Mouse (Mus musculus) neural tube, embryonic 11.5 days (tissue): ENCODE results near the gene Fgf22. TPM values are rescaled to one million over a fixed set of nuclear protein-coding genes. Genes with fewer than 3 reads are reported as not detected.
A peak's percentile ranks its signal among the peaks of the same experiment; 100 is the strongest.

Experiments used
- ATAC-seq: fragments of 200-750 bp; cut with Nextera tagmentation; 2 replicates; pipeline ENCODE4 v1.8.0; 2017; ENCODE audit warnings: moderate number of reproducible peaks, mild to moderate bottlenecking, moderate TSS enrichment, moderate library complexity; ENCODE audit not compliant: insufficient read depth, low FRiP score, low TSS enrichment
- DNase-seq: peaks from one replicate; pipeline ENCODE4 v3.0.0-alpha.2; 2015; ENCODE audit warnings: low spot score
- H3K27ac ChIP-seq: fragments of 300-500 bp; sonication (generic); 2 replicates; pipeline ENCODE4 v1.5.1; 2014; ENCODE audit warnings: low read depth, mild to moderate bottlenecking, low read length
- H3K27me3 ChIP-seq: fragments of 300-500 bp; sonication (generic); 2 replicates; pipeline ENCODE4 v1.6.1; 2014; ENCODE audit warnings: mild to moderate bottlenecking, low read length, mixed read lengths; ENCODE audit not compliant: control insufficient read depth, insufficient read depth
- H3K36me3 ChIP-seq: fragments of 300-500 bp; sonication (generic); 2 replicates; pipeline ENCODE4 v1.6.1; 2014; ENCODE audit warnings: mild to moderate bottlenecking, low read length, moderate library complexity, mixed read lengths; ENCODE audit not compliant: control insufficient read depth, insufficient read depth
- H3K4me1 ChIP-seq: fragments of 300-500 bp; sonication (generic); 2 replicates; pipeline ENCODE4 v1.6.1; 2014; ENCODE audit warnings: low read length, mixed read lengths; ENCODE audit not compliant: control insufficient read depth, insufficient read depth
- H3K4me2 ChIP-seq: fragments of 300-500 bp; sonication (generic); 2 replicates; pipeline ENCODE4 v1.6.1; 2014; ENCODE audit warnings: low read depth, mild to moderate bottlenecking, moderate library complexity
- H3K4me3 ChIP-seq: fragments of 300-500 bp; sonication (generic); 2 replicates; pipeline ENCODE4 v1.5.1; 2014; ENCODE audit warnings: low read depth, low read length
- H3K9ac ChIP-seq: fragments of 300-500 bp; sonication (generic); 2 replicates; pipeline ENCODE4 v1.6.1; 2014; ENCODE audit warnings: mild to moderate bottlenecking, low read length
- H3K9me3 ChIP-seq: fragments of 300-500 bp; sonication (generic); 2 replicates; pipeline ENCODE4 v1.6.1; 2016; ENCODE audit warnings: low read length; ENCODE audit not compliant: control insufficient read depth
- WGBS: fragments of 180-500 bp; shearing (Covaris S2); extraction: QIAGEN DNeasy Blood & Tissue Kit; methylation state at CpG from one replicate; pipeline ENCODE4 v1.1.7; 2014; 5-methylcytosine and 5-hydroxymethylcytosine counted together
- polyA plus RNA-seq: library from polyadenylated mRNA; unstranded; fragments of >200 nt; fragmentation: Nextera tagmentation; extraction: Ambion mirVana; gene quantifications from 2 replicates; pipeline ENCODE4 v1.2.1, GENCODE M21; 2014

Fgf22 gene
- polyA plus RNA-seq, 1 experiment from 2014 or later, result 0.20 TPM

DNA sequence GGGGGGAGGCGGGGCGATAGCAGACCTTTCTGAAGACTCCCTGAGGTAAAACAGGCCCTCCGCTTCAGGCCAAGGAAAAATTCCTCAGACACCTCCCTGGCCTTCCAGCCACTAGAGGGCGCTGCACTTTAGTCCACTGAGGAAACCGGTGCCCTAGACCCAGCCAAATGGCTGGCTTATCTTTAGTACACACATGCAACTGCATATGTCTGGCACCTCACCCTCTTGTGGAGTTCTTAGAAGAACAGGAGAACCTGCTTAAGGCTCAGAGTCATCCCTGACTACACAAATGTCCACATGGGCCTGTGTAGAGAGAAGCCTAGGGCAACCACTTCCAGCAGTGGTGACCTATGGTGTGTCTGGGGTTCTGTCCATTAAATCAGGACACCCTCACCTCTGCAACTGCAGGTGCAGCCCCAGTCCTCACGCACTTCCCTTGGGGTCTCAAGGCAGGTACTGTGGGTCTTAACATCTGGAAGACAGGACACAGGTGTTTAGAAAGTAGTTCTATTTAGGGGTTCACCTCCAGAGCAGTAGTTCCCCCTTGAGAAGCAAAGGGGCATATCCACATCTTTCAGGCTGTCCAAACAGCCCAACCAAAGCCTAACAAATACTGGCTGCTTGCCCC lies 42.3 kb upstream of the Fgf22 start:
- no peak overlapping the region for H3K4me3 ChIP-seq
- no peak overlapping the region for H3K9ac ChIP-seq
- H3K27ac ChIP-seq, result no peak overlapping the region
- no peak overlapping the region for H3K4me2 ChIP-seq
- ATAC-seq (no peak; the same call in 1 of the 2 replicates), DNase-seq (peak; percentile 78)
- H3K36me3 ChIP-seq, result peaks cover 14% of the 10 kb centered on the region
- H3K27me3 ChIP-seq, result peaks cover 30% of the 10 kb centered on the region
- H3K9me3 ChIP-seq, result no peaks in the 10 kb centered on the region
- peaks cover 7% of the 10 kb centered on the region for H3K4me1 ChIP-seq
- 6% methylated on average over 4 of the region's 6 CpGs for WGBS

DNA sequence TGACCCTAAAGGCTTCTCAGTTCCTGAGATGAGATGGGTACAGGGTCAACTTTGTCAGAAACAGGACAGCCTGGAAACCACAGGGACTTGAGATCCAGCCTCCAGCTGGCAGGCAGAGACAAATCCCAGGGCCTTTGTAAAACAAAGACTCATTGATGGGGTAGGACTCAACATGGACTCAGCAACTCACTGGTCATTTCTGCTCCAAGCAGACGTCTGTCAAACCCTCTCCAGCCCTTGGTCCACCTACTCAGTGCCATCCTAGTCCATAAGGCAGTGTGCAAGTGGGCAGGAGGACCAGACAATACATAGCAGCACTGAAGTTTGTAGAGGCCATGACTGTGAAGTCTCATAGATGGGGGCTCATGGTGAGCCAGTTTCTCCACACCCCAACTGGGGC lies 41.7 kb upstream of the Fgf22 start:
- H3K27ac ChIP-seq, result no peak overlapping the region
- peaks cover 14% of the 10 kb centered on the region for H3K36me3 ChIP-seq
- no peaks in the 10 kb centered on the region for H3K9me3 ChIP-seq
- H3K27me3 ChIP-seq, result peaks cover 36% of the 10 kb centered on the region
- no peak overlapping the region for H3K4me2 ChIP-seq
- H3K4me1 ChIP-seq, result peaks cover 7% of the 10 kb centered on the region
- WGBS, result 34% methylated on average over 1 of the region's 1 CpGs
- DNase-seq (no peak), ATAC-seq (no peak)
- H3K9ac ChIP-seq, result no peak overlapping the region
- no peak overlapping the region for H3K4me3 ChIP-seq

DNA sequence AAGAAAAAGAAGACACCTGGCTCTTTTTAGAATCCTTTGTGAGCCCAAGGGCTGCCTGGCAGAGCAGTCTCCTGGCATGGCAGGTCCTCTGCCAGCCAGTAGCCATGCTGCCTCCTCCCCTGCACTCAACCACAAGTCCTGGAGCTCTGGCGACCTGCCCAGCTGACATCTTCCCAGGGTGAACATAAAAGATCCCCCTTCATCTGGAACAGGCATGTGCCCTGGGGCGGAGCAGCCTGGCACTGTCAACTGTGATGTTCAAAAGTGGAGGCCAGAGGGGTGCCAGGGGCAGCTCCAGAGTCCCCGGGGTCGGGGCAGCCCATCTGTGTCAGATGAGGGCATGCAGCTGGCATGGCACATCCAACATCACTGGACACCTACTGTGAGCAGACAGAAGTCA lies 39.9 kb upstream of the Fgf22 start:
- peaks cover 42% of the 10 kb centered on the region for H3K27me3 ChIP-seq

DNA sequence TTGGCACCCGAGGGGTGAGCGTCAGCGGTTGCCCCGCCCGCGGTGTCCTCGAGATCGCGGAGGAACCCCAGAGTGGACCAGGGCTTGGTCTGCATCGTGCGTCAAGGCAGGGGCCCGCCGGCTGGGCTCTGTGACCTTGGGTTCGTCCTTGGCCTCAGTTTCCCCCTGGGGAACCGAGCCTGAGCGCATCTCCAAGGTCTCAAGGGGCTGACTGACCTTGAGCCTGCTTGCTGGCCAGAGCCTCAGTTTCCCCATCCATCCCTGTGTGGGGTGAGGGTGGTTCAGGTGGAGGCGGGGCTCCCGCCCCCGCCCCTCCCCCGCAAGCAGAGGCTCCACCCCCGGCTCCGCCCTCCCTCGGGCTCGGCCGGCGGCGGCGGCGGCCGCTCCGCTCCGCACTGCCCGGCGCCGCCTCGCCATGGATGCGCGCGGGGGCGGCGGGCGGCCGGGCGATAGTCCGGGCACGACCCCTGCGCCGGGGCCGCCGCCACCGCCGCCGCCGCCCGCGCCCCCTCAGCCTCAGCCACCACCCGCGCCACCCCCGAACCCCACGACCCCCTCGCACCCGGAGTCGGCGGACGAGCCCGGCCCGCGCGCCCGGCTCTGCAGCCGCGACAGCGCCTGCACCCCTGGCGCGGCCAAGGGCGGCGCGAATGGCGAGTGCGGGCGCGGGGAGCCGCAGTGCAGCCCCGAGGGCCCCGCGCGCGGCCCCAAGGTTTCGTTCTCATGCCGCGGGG lies 38.5 kb upstream of the Fgf22 start, which contains the start of gene Hcn2:
Gene Hcn2, plus strand, starts transcription at position 381 of the 734 bp plus-strand sequence.
- peaks cover 42% of the 10 kb centered on the region for H3K27me3 ChIP-seq
- peak within 1 kb of the TSS; percentile 58 for H3K4me3 ChIP-seq
- no peaks in the 10 kb centered on the region for H3K36me3 ChIP-seq
- H3K4me1 ChIP-seq, result peaks cover 7% of the 10 kb centered on the region
- H3K9ac ChIP-seq, result peak within 1 kb of the TSS; percentile 58
- H3K27ac ChIP-seq, result no peak within 1 kb of the TSS
- peak within 1 kb of the TSS; percentile 89 for H3K4me2 ChIP-seq
- ATAC-seq (peak; percentile 46; the same call in 1 of the 2 replicates), DNase-seq (peak; percentile 30)
- 2% methylated on average over 50 of the region's 91 CpGs for WGBS
- H3K9me3 ChIP-seq, result no peaks in the 10 kb centered on the region

More for the DNA sequence above, 39.9 kb upstream of the Fgf22 start:
- Histone ChIP-seq H3K9me3 (no peaks in the 10 kb centered on the region), H3K4me2 (no peak overlapping the region), H3K27ac (no peak overlapping the region), H3K4me3 (no peak overlapping the region), H3K4me1 (peaks cover 7% of the 10 kb centered on the region), H3K36me3 (peaks cover 3% of the 10 kb centered on the region), H3K9ac (no peak overlapping the region)
- WGBS, result 69% methylated on average over 4 of the region's 4 CpGs
- ATAC-seq (no peak), DNase-seq (no peak)

DNA sequence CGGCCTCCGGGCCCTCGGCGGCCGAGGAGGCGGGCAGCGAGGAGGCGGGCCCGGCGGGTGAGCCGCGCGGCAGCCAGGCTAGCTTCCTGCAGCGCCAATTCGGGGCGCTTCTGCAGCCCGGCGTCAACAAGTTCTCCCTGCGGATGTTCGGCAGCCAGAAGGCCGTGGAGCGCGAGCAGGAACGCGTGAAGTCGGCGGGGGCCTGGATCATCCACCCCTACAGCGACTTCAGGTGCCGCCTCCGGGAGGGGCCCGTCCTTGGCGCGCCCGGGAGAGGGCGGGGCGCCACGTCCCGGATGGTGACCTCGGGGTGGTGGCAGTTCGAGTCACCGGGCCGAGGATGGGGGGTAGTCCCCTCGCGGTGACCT lies 37.9 kb upstream of the Fgf22 start:
- no peak for ATAC-seq
- DNase-seq, result peak; percentile 33
- WGBS, result under 1% methylated on average over 36 of the region's 44 CpGs
- H3K36me3 ChIP-seq, result no peaks in the 10 kb centered on the region
- peak overlapping the region; percentile 89 for H3K4me2 ChIP-seq
- H3K27me3 ChIP-seq, result peaks cover 42% of the 10 kb centered on the region
- H3K4me1 ChIP-seq, result peaks cover 7% of the 10 kb centered on the region
- H3K27ac ChIP-seq, result no peak overlapping the region
- peak overlapping the region; percentile 58 for H3K9ac ChIP-seq
- H3K4me3 ChIP-seq, result peak overlapping the region; percentile 58
- no peaks in the 10 kb centered on the region for H3K9me3 ChIP-seq

DNA sequence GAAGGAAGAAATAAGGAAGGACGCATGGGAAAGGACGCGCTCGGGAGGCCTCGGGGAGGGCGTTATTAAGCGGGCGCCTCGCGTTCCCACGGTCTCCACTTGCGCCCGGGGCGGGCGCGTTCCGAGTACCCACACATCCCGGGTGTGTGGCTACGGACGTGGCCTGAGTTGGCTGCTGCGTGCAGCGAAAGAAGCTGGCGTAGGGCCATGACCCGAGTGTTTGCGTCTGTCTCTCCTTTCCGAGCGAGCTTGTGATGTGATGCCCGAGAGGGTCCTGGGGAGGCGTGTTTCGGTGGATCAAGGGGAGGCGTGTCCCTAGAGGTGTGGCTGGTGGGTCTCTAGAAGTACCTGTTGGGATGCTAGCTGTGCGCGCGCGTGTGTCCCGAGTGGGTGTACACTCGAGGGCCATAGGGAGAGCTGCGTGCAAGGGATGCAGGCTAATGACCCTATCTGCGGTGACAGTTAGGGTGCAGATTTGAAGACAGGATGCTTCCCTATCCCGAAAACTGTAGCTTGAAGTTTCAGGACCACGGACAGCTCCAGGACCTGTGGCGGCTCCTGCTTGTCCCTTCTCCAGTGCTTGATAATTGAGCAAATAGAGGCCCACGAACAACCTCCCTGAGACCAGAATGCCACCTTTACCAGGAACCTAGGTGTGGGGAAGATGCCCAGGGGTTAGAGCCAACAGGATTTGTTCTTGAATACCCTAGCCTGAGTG lies 37.1 kb upstream of the Fgf22 start:
- Histone ChIP-seq H3K9me3 (no peaks in the 10 kb centered on the region), H3K27me3 (peaks cover 42% of the 10 kb centered on the region), H3K4me3 (peak overlapping the region; percentile 58), H3K4me2 (peak overlapping the region; percentile 89; the same call in 1 of the 2 replicates), H3K9ac (no peak overlapping the region), H3K36me3 (no peaks in the 10 kb centered on the region), H3K4me1 (peaks cover 7% of the 10 kb centered on the region), H3K27ac (no peak overlapping the region)
- DNase-seq, result peak; percentile 68
- ATAC-seq, result no peak
- 3% methylated on average over 43 of the region's 43 CpGs for WGBS

DNA sequence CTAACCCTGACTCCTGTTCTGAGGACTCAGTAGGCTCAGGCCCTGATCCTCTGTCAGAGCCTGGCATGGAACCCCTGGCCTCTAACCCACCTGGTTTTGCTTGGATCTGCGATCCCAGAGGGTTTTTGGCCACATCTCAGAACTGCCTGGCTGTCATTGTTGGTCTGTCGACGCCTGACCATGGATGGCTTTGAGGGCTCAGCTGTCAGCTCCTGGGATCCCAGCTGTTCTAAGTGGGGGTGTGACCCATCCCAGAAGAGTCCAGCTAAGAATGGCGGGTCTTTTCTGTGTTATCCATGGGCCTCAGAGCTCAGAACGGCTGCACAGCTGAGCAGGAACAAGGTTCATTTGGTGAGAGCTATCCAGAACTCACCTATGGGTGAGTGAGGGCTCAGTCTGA lies 33.8 kb upstream of the Fgf22 start:
- DNase-seq, result no peak
- no peak overlapping the region for H3K4me3 ChIP-seq
- H3K4me2 ChIP-seq, result no peak overlapping the region
- peaks cover 7% of the 10 kb centered on the region for H3K4me1 ChIP-seq
- no peak overlapping the region for H3K27ac ChIP-seq
- ATAC-seq, result no peak
- no peak overlapping the region for H3K9ac ChIP-seq
- H3K36me3 ChIP-seq, result no peaks in the 10 kb centered on the region
- peaks cover 27% of the 10 kb centered on the region for H3K27me3 ChIP-seq
- WGBS, result 73% methylated on average over 5 of the region's 5 CpGs
- H3K9me3 ChIP-seq, result no peaks in the 10 kb centered on the region

DNA sequence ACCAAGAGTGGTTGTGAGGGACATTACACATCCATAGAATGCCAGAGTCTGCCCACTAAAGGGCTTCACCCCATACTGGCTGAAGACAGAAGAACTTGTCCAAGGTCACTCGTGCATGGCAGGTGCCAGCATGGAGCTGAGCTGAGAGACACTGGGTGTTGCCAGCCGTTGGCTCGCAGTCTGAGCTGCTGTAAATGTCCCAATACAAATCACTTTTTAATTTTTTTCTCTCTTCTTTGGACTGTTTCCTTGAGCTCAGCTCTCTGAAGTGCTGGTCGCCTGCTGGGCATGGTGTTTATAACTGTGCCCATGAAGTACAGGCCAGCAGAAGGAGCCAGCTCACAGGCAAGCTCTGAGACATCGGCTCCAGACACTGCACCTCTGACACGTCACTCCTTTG lies 31.8 kb upstream of the Fgf22 start:
- no peak overlapping the region for H3K4me3 ChIP-seq

More for the DNA sequence above, 31.8 kb upstream of the Fgf22 start:
- no peak for ATAC-seq
- no peak overlapping the region for H3K27ac ChIP-seq
- H3K9ac ChIP-seq, result no peak overlapping the region
- WGBS, result 73% methylated on average over 6 of the region's 6 CpGs
- no peaks in the 10 kb centered on the region for H3K9me3 ChIP-seq
- no peaks in the 10 kb centered on the region for H3K36me3 ChIP-seq
- no peak overlapping the region for H3K4me2 ChIP-seq
- H3K27me3 ChIP-seq, result peaks cover 7% of the 10 kb centered on the region
- no peaks in the 10 kb centered on the region for H3K4me1 ChIP-seq
- DNase-seq, result no peak
